Mouse (Mus musculus) lung, embryonic 14.5 days (tissue): ENCODE measurements around the gene Usp7. TPM values are rescaled to one million over a fixed set of nuclear protein-coding genes. Genes with fewer than 3 reads are reported as not detected.

Experiments used
- ATAC-seq: fragments of 200-750 bp; cut with Nextera tagmentation; 2 replicates; pipeline ENCODE4 v1.8.0; 2017; ENCODE audit warnings: mild to moderate bottlenecking, moderate TSS enrichment, moderate library complexity; ENCODE audit not compliant: insufficient read depth
- DNase-seq: peaks from one replicate; pipeline ENCODE4 v3.0.0-alpha.2; 2015
- H3K27ac ChIP-seq: fragments of 300-500 bp; sonication (generic); 2 replicates; pipeline ENCODE4 v1.5.1; 2014; ENCODE audit warnings: low read depth, mild to moderate bottlenecking, moderate library complexity
- H3K27me3 ChIP-seq: fragments of 300-500 bp; sonication (generic); 2 replicates; pipeline ENCODE4 v1.6.1; 2014; ENCODE audit warnings: low read length, control low read depth; ENCODE audit not compliant: insufficient read depth
- H3K36me3 ChIP-seq: fragments of 300-500 bp; sonication (generic); 2 replicates; pipeline ENCODE4 v1.6.1; 2014; ENCODE audit warnings: control low read depth; ENCODE audit not compliant: insufficient read depth
- H3K4me1 ChIP-seq: fragments of 300-500 bp; sonication (generic); 2 replicates; pipeline ENCODE4 v1.6.1; 2014; ENCODE audit warnings: antibody characterized with exemption, control low read depth; ENCODE audit not compliant: insufficient read depth
- H3K4me2 ChIP-seq: fragments of 300-500 bp; sonication (generic); 2 replicates; pipeline ENCODE4 v1.6.1; 2014; ENCODE audit warnings: mild to moderate bottlenecking
- H3K4me3 ChIP-seq: fragments of 300-500 bp; sonication (generic); 2 replicates; pipeline ENCODE4 v1.5.1; 2014; ENCODE audit warnings: low read depth, low read length
- H3K9ac ChIP-seq: fragments of 300-500 bp; sonication (generic); 2 replicates; pipeline ENCODE4 v1.6.1; 2014
- H3K9me3 ChIP-seq: fragments of 300-500 bp; sonication (generic); 2 replicates; pipeline ENCODE4 v1.6.1; 2016; ENCODE audit warnings: low read depth, low read length, control low read depth
- CTCF ChIP-seq: IDR thresholded peaks from 2 replicates; pipeline ENCODE4 v1.5.1; 2016; ENCODE audit warnings: antibody characterized with exemption, low read depth
- WGBS: fragments of 180-500 bp; shearing (Covaris S2); extraction: QIAGEN DNeasy Blood & Tissue Kit; methylation state at CpG from one replicate; pipeline ENCODE4 v1.1.7; 2014; 5-methylcytosine and 5-hydroxymethylcytosine counted together
- polyA plus RNA-seq: library from polyadenylated mRNA; unstranded; fragments of >200 nt; fragmentation: Nextera tagmentation; extraction: Ambion mirVana; gene quantifications from 2 replicates; pipeline ENCODE4 v1.2.1, GENCODE M21; 2014

The Usp7 gene
- polyA plus RNA-seq, 1 experiment from 2014 or later, result 49.8 TPM

DNA sequence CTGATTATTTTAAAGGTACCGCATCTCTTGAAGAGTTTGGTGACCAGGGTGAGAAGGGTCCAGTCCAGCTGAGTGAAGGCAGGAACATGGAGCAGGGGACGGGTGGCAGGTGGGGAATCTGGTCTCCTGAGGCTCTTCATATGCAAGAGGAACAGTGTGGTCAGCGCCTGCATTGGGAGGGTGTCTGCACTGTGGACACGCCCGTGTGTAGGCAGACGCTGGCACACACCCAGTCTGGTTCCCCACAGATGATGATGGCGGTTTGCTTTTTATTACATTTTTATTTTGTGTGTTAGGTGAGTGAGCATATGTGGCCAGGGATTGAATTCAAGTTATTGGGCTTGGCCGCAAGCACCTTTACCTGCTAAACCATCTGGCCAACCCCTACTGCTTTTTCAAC lies 116.5 kb downstream of the Usp7 start:
- Histone ChIP-seq H3K9me3 (no peaks in the 10 kb centered on the region), H3K4me1 (0 out of 2 replicates have a peak, but pooled peaks cover under 1% of the 10 kb centered on the region), H3K4me3 (no peak overlapping the region), H3K36me3 (no peaks in the 10 kb centered on the region), H3K4me2 (no peak overlapping the region), H3K27ac (no peak overlapping the region), H3K27me3 (0 out of 2 replicates have a peak, but pooled peaks cover 4% of the 10 kb centered on the region), H3K9ac (no peak overlapping the region)
- WGBS, result 72% methylated on average over 8 of the region's 8 CpGs
- no peak for DNase-seq
- TF ChIP-seq CTCF, result no peak
- ATAC-seq, result no peak

DNA sequence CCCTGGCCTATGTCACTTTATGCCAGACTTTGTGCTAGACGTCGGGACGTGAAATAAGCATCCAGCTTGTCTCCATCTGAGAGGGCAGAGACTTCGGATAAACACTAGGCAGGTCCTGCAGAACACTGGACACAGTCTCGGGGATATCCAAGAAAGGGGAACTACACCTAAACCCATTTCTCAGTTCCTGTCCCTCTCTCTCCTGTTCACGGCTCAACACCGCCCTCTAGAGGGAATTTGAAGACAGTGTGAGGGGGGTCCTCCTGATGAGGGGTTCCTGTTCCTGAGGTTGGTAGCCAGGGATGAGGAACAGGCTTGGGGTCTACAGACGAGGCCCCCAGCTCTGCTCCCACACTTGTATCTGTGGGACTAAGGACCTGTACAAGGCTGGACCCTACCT lies 117.9 kb downstream of the Usp7 start:
- DNase-seq (peak; percentile 81), ATAC-seq (no peak)
- H3K27ac ChIP-seq, result no peak overlapping the region
- no peak overlapping the region for H3K4me3 ChIP-seq
- TF ChIP-seq CTCF, result peak; percentile 86
- H3K27me3 ChIP-seq, result 0 out of 2 replicates have a peak, but pooled peaks cover 4% of the 10 kb centered on the region
- H3K36me3 ChIP-seq, result no peaks in the 10 kb centered on the region
- H3K4me1 ChIP-seq, result 0 out of 2 replicates have a peak, but pooled peaks cover 10% of the 10 kb centered on the region
- 5% methylated on average over 8 of the region's 8 CpGs for WGBS
- no peak overlapping the region for H3K9ac ChIP-seq
- H3K4me2 ChIP-seq, result 0 out of 2 replicates have a peak overlapping the region, but pooled peaks have one; percentile 16
- no peaks in the 10 kb centered on the region for H3K9me3 ChIP-seq

GRCm38 (mm10) chr16:8673343-8673742 lies 118.8 kb downstream of the Usp7 start:
- 0 out of 2 replicates have a peak, but pooled peaks cover 10% of the 10 kb centered on the region for H3K4me1 ChIP-seq
- no peak overlapping the region for H3K4me3 ChIP-seq
- H3K27me3 ChIP-seq, result 0 out of 2 replicates have a peak, but pooled peaks cover 4% of the 10 kb centered on the region
- TF ChIP-seq CTCF, result no peak
- no peak overlapping the region for H3K27ac ChIP-seq
- DNase-seq, result no peak
- H3K9ac ChIP-seq, result no peak overlapping the region
- no peak overlapping the region for H3K4me2 ChIP-seq
- no peak for ATAC-seq
- no peaks in the 10 kb centered on the region for H3K9me3 ChIP-seq
- WGBS, result 59% methylated on average over 6 of the region's 6 CpGs
- no peaks in the 10 kb centered on the region for H3K36me3 ChIP-seq

- no peak for DNase-seq
- H3K4me1 ChIP-seq, result peaks cover 12% of the 10 kb centered on the region; the same call in 1 of the 2 replicates
- H3K9me3 ChIP-seq, result no peaks in the 10 kb centered on the region
- peak overlapping the region; percentile 81 for H3K4me2 ChIP-seq
- TF ChIP-seq CTCF, result no peak
- H3K9ac ChIP-seq, result no peak overlapping the region
- no peak for ATAC-seq
- H3K36me3 ChIP-seq, result no peaks in the 10 kb centered on the region
- H3K4me3 ChIP-seq, result no peak overlapping the region
- no peak overlapping the region for H3K27ac ChIP-seq
- 0 out of 2 replicates have a peak, but pooled peaks cover 4% of the 10 kb centered on the region for H3K27me3 ChIP-seq
Observed at GRCm38 (mm10) chr16:8672811-8673210, 119.3 kb downstream of the Usp7 start.

- Histone ChIP-seq H3K27ac (no peak overlapping the region), H3K4me3 (peak overlapping the region; percentile 66), H3K4me2 (peak overlapping the region; percentile 81), H3K9ac (peak overlapping the region; percentile 47), H3K36me3 (no peaks in the 10 kb centered on the region), H3K4me1 (peaks cover 12% of the 10 kb centered on the region; the same call in 1 of the 2 replicates), H3K27me3 (0 out of 2 replicates have a peak, but pooled peaks cover 4% of the 10 kb centered on the region), H3K9me3 (no peaks in the 10 kb centered on the region)
- no peak for TF ChIP-seq CTCF
- DNase-seq, result no peak
- whole genome bisulfite sequencing, result 1% methylated on average over 18 of the region's 18 CpGs
- ATAC-seq, result no peak
Observed at GRCm38 (mm10) chr16:8672350-8672687, 119.8 kb downstream of the Usp7 start.

GRCm38 (mm10) chr16:8671551-8672349 lies 120.4 kb downstream of the Usp7 start, which contains the start of gene Carhsp1:
Gene Carhsp1, minus strand, starts transcription at chr16:8672155.
- H3K9me3 ChIP-seq, result no peaks in the 10 kb centered on the region
- H3K27ac ChIP-seq, result peak within 1 kb of the TSS; percentile 83
- peak within 1 kb of the TSS; percentile 66 for H3K4me3 ChIP-seq
- TF ChIP-seq CTCF, result peak; percentile 50; the same call in 1 of the 2 replicates
- H3K4me1 ChIP-seq, result peaks cover 12% of the 10 kb centered on the region; the same call in 1 of the 2 replicates
- DNase-seq, result peak; percentile 97
- 0 out of 2 replicates have a peak, but pooled peaks cover 4% of the 10 kb centered on the region for H3K27me3 ChIP-seq
- H3K36me3 ChIP-seq, result no peaks in the 10 kb centered on the region
- peak within 1 kb of the TSS; percentile 81 for H3K4me2 ChIP-seq
- ATAC-seq, result peak; percentile 93
- under 1% methylated on average over 61 of the region's 67 CpGs for WGBS
- peak within 1 kb of the TSS; percentile 65 for H3K9ac ChIP-seq
